Mouse (Mus musculus) effector memory CD4-positive, alpha-beta T cell, adult 7 months (primary cell): ENCODE data around the gene Lrfn3. TPM values are rescaled to one million over a fixed set of nuclear protein-coding genes. Genes with fewer than 3 reads are reported as not detected.

Source experiments
- polyA plus RNA-seq: library from polyadenylated mRNA; unstranded; fragments of 100-300 nt; shearing (Covaris generic); gene quantifications from one replicate; pipeline ENCODE4 v1.2.1, GENCODE M21; 2017

Lrfn3 gene
- not detected for polyA plus RNA-seq

DNA sequence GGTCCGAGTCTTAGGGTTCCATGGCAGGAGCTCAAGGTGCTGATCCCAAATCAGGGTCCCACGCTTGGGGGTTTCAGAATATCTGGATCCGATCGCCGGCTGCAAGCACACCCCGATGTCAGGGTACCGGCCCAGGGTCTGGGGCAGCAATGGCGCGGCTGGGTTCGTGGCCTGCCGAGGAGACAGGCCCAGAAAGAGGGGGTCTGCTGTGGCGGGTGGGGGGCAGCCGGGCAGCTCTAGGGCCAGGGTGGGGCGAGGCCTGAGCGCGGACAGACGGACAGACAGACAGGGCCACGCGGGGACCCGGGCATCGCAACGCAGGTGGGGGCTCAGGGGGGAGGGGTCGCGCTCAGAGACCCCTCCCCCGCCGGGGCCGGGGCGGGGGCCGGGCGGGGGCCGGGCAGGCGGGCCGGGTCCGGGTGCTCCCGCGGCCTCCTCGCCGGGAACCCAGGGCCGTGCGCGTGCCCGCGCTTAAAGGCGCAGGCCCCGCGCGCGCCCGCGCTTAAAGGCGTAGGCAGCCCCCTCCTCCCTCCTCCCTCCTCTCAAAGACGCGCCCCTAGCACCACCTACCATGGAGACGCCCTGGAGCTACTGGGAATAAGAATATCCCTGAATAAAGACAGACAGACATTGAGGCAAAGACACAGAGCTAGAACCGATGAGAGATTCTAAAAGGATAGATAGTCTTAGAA is at the start of gene Lrfn3:
Gene Lrfn3, minus strand, starts transcription at position 121 of the 692 bp plus-strand sequence.

DNA sequence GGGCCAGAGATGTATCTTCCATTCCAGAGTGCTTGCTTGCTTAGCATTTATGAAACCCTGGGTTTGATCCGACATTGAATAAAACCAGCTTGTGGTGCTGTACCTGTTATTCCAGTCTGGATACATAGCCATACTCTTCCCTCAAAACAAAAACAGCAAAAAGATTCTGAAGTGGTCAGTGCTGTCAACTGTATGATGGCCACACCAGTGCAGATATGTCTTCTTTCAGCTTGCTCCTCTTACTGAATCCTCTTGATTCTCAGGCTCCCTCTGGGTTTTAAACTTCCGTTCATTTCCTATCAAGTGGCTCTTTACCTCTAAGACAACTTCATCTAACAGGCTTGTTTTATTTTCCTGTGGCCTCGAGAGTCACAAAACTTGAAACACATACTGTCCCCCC is 38.8 kb downstream of the Lrfn3 start, which contains the start of gene Sdhaf1:
Gene Sdhaf1, minus strand, starts transcription at position 101 of the 400 bp plus-strand sequence.

DNA sequence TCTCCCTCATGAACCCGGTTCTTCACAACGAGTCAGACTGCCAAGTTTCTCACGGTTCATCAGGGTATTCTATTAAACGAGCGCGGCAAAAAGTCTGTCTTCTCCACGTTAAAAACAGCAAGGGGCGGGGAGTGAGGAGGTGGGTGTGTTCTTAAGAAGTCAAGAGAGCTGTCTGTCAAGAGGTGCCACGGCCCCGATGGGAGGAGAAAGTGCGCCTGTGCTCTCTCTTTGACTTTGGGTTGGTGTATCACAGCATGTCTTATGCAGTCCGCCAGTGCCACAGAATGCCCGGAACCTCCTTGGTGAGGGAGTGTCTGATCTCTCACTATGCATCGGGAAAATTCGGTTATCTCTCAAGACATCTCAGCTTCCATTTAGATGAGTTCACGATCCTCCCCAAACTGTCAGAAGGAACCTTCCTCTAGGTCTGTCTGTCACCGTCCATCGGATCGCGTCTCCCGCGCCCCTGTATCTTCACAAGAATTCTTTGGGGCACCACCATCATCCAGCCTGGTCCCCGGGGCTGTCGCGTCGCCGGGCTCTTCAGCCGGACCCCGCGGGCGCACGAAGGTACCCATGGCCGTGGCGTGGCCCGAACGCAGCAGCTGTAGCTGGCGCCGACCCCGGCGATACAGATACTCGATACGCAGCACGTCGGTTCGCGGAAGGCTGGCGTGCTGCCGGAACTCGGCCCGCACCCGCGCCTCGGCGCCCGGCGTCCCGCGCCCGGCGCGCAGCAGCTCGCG is 40.9 kb downstream of the Lrfn3 start, which contains the start of gene E130208F15Rik:
Gene E130208F15Rik, plus strand, starts transcription at position 202 of the 746 bp plus-strand sequence.

DNA sequence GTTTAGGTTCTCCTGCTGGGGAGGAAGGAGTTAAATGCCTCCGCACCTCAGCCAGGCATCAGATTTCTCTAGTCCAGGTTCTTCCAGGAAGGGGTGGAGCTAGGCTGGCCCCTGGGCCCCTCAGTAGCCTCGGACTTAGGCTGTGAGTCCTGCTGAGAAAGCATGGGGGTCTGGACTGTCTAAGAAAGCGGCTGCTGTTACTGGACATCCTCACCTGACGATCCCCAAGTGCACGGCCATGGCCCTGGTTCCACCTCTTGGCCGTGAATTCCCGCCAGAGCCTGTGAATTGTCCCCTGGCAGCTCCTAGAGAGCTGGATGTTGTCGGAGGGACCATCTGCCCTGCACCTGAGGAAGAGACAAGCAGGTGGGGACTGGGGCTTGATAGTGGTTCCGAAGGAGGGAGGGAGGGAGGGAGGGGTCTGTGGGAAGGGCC is 47.8 kb downstream of the Lrfn3 start, which contains the start of gene Syne4:
Gene Syne4, plus strand, starts transcription at position 87 of the 435 bp plus-strand sequence.

DNA sequence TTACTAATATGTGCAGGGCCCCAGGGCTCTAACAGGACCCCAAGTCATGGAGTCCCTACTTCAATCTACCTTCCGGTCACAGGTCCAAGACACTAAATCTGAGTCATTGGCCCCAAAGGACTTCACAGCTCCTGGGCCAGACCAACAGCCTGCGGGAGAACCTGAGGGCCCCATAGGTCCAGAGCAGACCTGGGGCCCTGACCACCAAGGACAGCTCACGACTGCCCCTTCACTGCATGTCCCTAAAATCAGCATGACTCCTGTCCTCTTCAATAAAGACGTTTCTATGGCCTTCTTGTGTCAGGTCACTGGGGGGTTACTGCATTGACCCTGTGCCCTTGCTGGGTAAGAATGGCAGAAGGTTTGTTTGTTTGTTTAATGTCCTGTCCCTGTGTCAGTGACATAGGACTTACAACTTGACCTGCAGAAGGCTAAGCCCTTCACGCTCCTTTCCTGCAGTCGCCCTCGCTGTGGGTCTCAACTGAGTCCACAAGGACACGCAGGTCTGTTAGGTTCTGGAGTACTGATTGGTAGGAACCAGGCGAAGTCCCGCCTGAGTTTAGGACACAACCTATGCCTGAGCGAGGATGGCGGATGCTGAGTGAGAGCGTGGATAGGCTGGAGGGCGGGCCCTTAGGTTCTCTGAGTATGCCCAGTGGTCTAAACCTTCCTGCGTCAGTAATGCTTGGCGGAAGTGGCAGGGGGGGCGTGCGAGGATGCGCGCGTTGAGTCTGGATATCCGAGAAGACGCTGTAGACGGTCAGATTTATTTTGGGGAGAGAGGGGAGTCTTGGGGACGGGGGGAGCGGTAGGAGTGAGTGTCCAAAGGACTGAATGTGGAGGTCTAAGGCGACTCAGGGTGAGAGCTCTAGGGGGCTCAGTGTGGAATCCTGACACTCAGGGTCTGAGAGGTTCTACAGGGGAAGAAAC is 54.2 kb downstream of the Lrfn3 start, which contains the start of gene Alkbh6:
Gene Alkbh6, plus strand, starts transcription at position 642 of the 930 bp plus-strand sequence.

Other genes with a start within 250 kb of the Lrfn3 start
- gene Zfp382, start 240.8 kb downstream of the Lrfn3 start, polyA plus RNA-seq = 13.4 TPM
- gene Zfp146, start 193.0 kb downstream of the Lrfn3 start, polyA plus RNA-seq = 32.3 TPM
- gene Cox7a1, start 178.6 kb downstream of the Lrfn3 start, polyA plus RNA-seq = not detected
- 60.7 TPM for gene Capns1, start 164.0 kb downstream of the Lrfn3 start, polyA plus RNA-seq
- 32.3 TPM for gene Polr2i, start 130.8 kb downstream of the Lrfn3 start, polyA plus RNA-seq
- gene Tbcb, start 130.5 kb downstream of the Lrfn3 start, polyA plus RNA-seq = 61.3 TPM
- not detected for gene Ovol3, start 127.0 kb downstream of the Lrfn3 start, polyA plus RNA-seq
- gene Thap8, start 82.7 kb downstream of the Lrfn3 start, polyA plus RNA-seq = 0.85 TPM
- gene Wdr62, start 82.4 kb downstream of the Lrfn3 start, polyA plus RNA-seq = 4.5 TPM
- 0.83 TPM for gene Clip3, start 71.0 kb downstream of the Lrfn3 start, polyA plus RNA-seq
- 92.3 TPM for gene Alkbh6, start 54.1 kb downstream of the Lrfn3 start, polyA plus RNA-seq
- gene Syne4, start 48.0 kb downstream of the Lrfn3 start, polyA plus RNA-seq = 2.6 TPM
- not detected for gene E130208F15Rik, start 41.0 kb downstream of the Lrfn3 start, polyA plus RNA-seq
- 16.2 TPM for gene Sdhaf1, start 38.9 kb downstream of the Lrfn3 start, polyA plus RNA-seq
- gene Tyrobp, start 51.0 kb upstream of the Lrfn3 start, polyA plus RNA-seq = not detected
- 749 TPM for gene Hcst, start 57.1 kb upstream of the Lrfn3 start, polyA plus RNA-seq
- gene Nfkbid, start 59.0 kb upstream of the Lrfn3 start, polyA plus RNA-seq = 888 TPM
- 24.5 TPM for gene Aplp1, start 82.8 kb upstream of the Lrfn3 start, polyA plus RNA-seq
- not detected for gene Kirrel2, start 94.9 kb upstream of the Lrfn3 start, polyA plus RNA-seq
- gene Nphs1, start 95.5 kb upstream of the Lrfn3 start, polyA plus RNA-seq = 0.22 TPM
- gene Prodh2, start 130.8 kb upstream of the Lrfn3 start, polyA plus RNA-seq = not detected
- gene Arhgap33, start 172.3 kb upstream of the Lrfn3 start, polyA plus RNA-seq = 1.1 TPM
- gene Hspb6, start 189.4 kb upstream of the Lrfn3 start, polyA plus RNA-seq = 5.0 TPM
- 2.2 TPM for gene Proser3, start 189.5 kb upstream of the Lrfn3 start, polyA plus RNA-seq
- 49.3 TPM for gene Lin37, start 197.1 kb upstream of the Lrfn3 start, polyA plus RNA-seq
- gene U2af1l4, start 200.5 kb upstream of the Lrfn3 start, polyA plus RNA-seq = 90.7 TPM
- 54.0 TPM for gene Gm49396, start 200.6 kb upstream of the Lrfn3 start, polyA plus RNA-seq
- gene Psenen, start 200.9 kb upstream of the Lrfn3 start, polyA plus RNA-seq = 150 TPM
- gene Igflr1, start 202.7 kb upstream of the Lrfn3 start, polyA plus RNA-seq = 67.5 TPM
- 11.1 TPM for gene Kmt2b, start 226.0 kb upstream of the Lrfn3 start, polyA plus RNA-seq
- gene Zbtb32, start 236.1 kb upstream of the Lrfn3 start, polyA plus RNA-seq = 16.9 TPM